Mouse (Mus musculus) lung, embryonic 14.5 days (tissue): Measurements from ENCODE around the gene Ctbp2. TPM values are rescaled to one million over a fixed set of nuclear protein-coding genes. Genes with fewer than 3 reads are reported as not detected.

Experiments used
- ATAC-seq: fragments of 200-750 bp; cut with Nextera tagmentation; 2 replicates; pipeline ENCODE4 v1.8.0; 2017; ENCODE audit warnings: mild to moderate bottlenecking, moderate TSS enrichment, moderate library complexity; ENCODE audit not compliant: insufficient read depth
- DNase-seq: peaks from one replicate; pipeline ENCODE4 v3.0.0-alpha.2; 2015
- H3K27ac ChIP-seq: fragments of 300-500 bp; sonication (generic); 2 replicates; pipeline ENCODE4 v1.5.1; 2014; ENCODE audit warnings: low read depth, mild to moderate bottlenecking, moderate library complexity
- H3K27me3 ChIP-seq: fragments of 300-500 bp; sonication (generic); 2 replicates; pipeline ENCODE4 v1.6.1; 2014; ENCODE audit warnings: low read length, control low read depth; ENCODE audit not compliant: insufficient read depth
- H3K36me3 ChIP-seq: fragments of 300-500 bp; sonication (generic); 2 replicates; pipeline ENCODE4 v1.6.1; 2014; ENCODE audit warnings: control low read depth; ENCODE audit not compliant: insufficient read depth
- H3K4me1 ChIP-seq: fragments of 300-500 bp; sonication (generic); 2 replicates; pipeline ENCODE4 v1.6.1; 2014; ENCODE audit warnings: antibody characterized with exemption, control low read depth; ENCODE audit not compliant: insufficient read depth
- H3K4me2 ChIP-seq: fragments of 300-500 bp; sonication (generic); 2 replicates; pipeline ENCODE4 v1.6.1; 2014; ENCODE audit warnings: mild to moderate bottlenecking
- H3K4me3 ChIP-seq: fragments of 300-500 bp; sonication (generic); 2 replicates; pipeline ENCODE4 v1.5.1; 2014; ENCODE audit warnings: low read depth, low read length
- H3K9ac ChIP-seq: fragments of 300-500 bp; sonication (generic); 2 replicates; pipeline ENCODE4 v1.6.1; 2014
- H3K9me3 ChIP-seq: fragments of 300-500 bp; sonication (generic); 2 replicates; pipeline ENCODE4 v1.6.1; 2016; ENCODE audit warnings: low read depth, low read length, control low read depth
- CTCF ChIP-seq: IDR thresholded peaks from 2 replicates; pipeline ENCODE4 v1.5.1; 2016; ENCODE audit warnings: antibody characterized with exemption, low read depth
- WGBS: fragments of 180-500 bp; shearing (Covaris S2); extraction: QIAGEN DNeasy Blood & Tissue Kit; methylation state at CpG from one replicate; pipeline ENCODE4 v1.1.7; 2014; 5-methylcytosine and 5-hydroxymethylcytosine counted together
- polyA plus RNA-seq: library from polyadenylated mRNA; unstranded; fragments of >200 nt; fragmentation: Nextera tagmentation; extraction: Ambion mirVana; gene quantifications from 2 replicates; pipeline ENCODE4 v1.2.1, GENCODE M21; 2014

Gene Ctbp2
- polyA plus RNA-seq, 1 experiment from 2014 or later, result 124 TPM

DNA sequence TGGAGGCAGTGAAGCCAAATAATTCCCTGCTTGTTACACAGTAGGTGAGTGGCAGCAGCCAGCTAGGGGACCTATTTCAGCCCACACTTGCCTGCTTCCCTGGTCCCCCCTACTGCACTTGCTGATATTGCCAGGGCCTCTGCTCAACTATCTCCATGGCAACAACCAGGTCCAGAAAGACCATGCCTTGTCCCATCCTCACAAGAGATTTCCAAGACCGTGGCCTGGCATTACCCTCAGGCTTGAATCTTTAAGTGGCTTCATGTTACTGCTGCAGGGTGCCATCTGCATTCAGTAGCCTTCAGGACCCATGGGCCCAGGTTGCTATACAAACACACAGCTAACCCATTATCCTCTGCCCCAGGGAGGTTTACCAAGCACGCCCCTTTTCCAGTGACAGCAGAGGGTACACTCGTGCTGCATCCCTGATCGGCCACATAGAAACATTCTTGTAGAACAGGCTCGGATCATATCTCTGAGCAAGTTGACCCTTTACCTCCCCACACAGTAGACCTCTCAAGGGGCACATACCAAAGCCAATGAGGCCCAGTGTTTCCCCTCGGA, 129.4 kb downstream of the Ctbp2 start:
- ATAC-seq (no peak), DNase-seq (no peak)
- H3K27ac ChIP-seq, result no peak overlapping the region
- no peaks in the 10 kb centered on the region for H3K4me1 ChIP-seq
- 67% methylated on average over 6 of the region's 6 CpGs for WGBS
- peaks cover 95% of the 10 kb centered on the region for H3K36me3 ChIP-seq
- no peak for TF ChIP-seq CTCF
- no peaks in the 10 kb centered on the region for H3K27me3 ChIP-seq
- no peak overlapping the region for H3K4me3 ChIP-seq
- H3K9me3 ChIP-seq, result no peaks in the 10 kb centered on the region
- no peak overlapping the region for H3K4me2 ChIP-seq
- no peak overlapping the region for H3K9ac ChIP-seq

DNA sequence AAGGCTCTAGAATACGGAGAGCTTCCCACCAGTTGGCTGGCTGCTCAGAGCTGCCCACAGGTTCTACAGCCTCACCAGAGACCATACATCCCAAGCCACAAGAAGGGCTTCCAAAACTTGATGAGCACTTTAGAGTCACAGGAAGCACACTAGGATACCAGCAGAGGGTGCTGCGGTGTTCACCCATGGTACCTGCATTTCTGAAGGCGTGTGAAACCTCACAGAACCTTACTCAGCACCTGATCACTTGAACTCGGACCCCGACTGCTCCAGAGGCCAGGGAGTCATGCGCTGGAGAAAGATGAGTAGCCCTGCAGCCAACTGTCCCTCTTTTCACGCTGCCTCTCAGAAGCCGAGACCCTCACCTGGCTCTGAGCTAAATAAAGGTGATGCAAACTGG, 130.0 kb downstream of the Ctbp2 start:
- Histone ChIP-seq H3K4me1 (no peaks in the 10 kb centered on the region), H3K27me3 (no peaks in the 10 kb centered on the region), H3K4me3 (no peak overlapping the region), H3K27ac (no peak overlapping the region), H3K9ac (no peak overlapping the region), H3K9me3 (no peaks in the 10 kb centered on the region), H3K36me3 (peaks cover 95% of the 10 kb centered on the region), H3K4me2 (no peak overlapping the region)
- WGBS, result 89% methylated on average over 8 of the region's 8 CpGs
- peak; percentile 29 for TF ChIP-seq CTCF
- DNase-seq, result no peak
- ATAC-seq, result no peak

GRCm38 (mm10) chr7:132992967-132993615, 131.1 kb downstream of the Ctbp2 start:
- no peak overlapping the region for H3K9ac ChIP-seq
- H3K36me3 ChIP-seq, result peaks cover 95% of the 10 kb centered on the region
- ATAC-seq (no peak), DNase-seq (no peak)
- H3K27ac ChIP-seq, result no peak overlapping the region
- no peak for TF ChIP-seq CTCF
- H3K27me3 ChIP-seq, result no peaks in the 10 kb centered on the region
- no peak overlapping the region for H3K4me3 ChIP-seq
- H3K9me3 ChIP-seq, result no peaks in the 10 kb centered on the region
- WGBS, result 89% methylated on average over 9 of the region's 9 CpGs
- no peaks in the 10 kb centered on the region for H3K4me1 ChIP-seq
- no peak overlapping the region for H3K4me2 ChIP-seq

DNA sequence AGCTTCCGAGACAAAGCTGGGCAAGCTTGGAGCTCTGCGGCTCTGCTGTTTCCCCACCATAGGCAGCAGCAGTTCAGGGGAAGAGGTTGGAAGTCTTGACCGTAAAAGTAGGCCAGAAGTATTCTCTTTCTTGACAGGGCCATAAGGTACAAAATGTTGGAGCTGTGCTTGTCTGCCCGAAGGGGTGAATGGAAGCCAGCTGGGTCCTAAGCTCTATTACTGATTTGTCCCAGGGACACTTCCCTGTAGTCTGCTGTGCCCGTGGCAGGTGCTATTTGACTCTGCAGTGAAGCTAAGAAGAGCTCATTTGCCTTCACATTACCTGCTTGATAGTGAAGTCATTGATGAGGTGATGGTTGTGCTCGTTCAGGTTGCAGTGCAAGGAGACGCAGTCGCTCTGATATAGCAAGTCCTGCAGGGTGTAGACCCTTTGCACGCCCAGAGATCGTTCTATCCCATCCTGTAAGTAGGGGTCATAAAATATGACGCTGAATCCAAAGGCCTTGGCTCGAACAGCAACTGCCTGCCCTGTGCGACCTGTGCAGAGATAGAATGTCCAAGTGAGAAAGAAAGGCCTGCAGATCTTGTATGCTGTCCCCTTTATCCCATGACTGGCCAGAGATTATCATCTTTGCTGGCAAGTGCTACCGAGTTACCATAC, 132.8 kb downstream of the Ctbp2 start:
- Histone ChIP-seq H3K4me2 (no peak overlapping the region), H3K4me1 (no peaks in the 10 kb centered on the region), H3K4me3 (no peak overlapping the region), H3K36me3 (peaks cover 88% of the 10 kb centered on the region), H3K9ac (no peak overlapping the region), H3K9me3 (no peaks in the 10 kb centered on the region), H3K27me3 (no peaks in the 10 kb centered on the region), H3K27ac (no peak overlapping the region)
- no peak for TF ChIP-seq CTCF
- WGBS, result 90% methylated on average over 14 of the region's 14 CpGs
- ATAC-seq (no peak), DNase-seq (no peak)

DNA sequence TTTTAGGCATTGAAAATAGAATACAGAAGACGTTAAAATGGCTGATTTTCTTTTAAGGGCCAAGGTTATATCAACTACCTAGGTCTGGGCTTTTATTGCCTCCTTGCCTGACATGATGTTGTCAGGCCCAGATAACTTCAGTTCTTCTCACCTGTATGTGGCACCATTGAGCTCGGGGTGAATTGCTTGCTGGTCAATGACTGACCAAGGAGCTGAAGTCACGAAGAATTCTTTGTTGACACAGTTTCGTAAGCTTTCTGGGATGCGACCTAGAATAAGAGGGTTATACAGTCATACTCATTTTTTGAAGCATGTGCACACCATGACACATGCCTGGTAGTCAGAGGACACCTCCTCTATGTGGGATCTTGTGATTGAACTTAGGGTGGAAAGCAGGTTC, 134.3 kb downstream of the Ctbp2 start:
- H3K27ac ChIP-seq, result no peak overlapping the region
- peaks cover 86% of the 10 kb centered on the region for H3K36me3 ChIP-seq
- H3K4me3 ChIP-seq, result no peak overlapping the region
- no peak for ATAC-seq
- H3K4me2 ChIP-seq, result no peak overlapping the region
- no peak for TF ChIP-seq CTCF
- no peak for DNase-seq
- no peaks in the 10 kb centered on the region for H3K4me1 ChIP-seq
- WGBS, result 76% methylated on average over 5 of the region's 5 CpGs
- no peaks in the 10 kb centered on the region for H3K9me3 ChIP-seq
- no peaks in the 10 kb centered on the region for H3K27me3 ChIP-seq
- H3K9ac ChIP-seq, result no peak overlapping the region

DNA sequence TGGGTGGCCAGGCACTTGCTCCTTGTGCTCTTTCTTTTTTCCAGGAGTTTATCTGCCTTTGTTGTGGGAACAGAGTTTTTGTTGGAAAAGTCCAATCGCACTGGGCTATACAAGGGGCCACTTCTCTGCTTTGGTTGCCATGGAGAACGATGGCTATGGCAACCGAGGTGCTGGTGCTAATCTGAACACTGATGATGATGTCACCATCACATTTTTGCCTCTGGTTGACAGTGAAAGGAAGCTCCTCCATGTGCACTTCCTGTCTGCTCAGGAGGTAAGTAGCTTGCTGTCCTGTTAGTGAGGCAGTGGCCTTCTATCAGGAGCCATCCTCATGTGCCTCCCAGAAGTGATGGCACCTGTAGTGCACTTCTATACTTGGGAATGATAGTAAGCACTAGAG, 141.5 kb downstream of the Ctbp2 start:
- Histone ChIP-seq H3K36me3 (peaks cover 56% of the 10 kb centered on the region), H3K4me1 (no peaks in the 10 kb centered on the region), H3K9me3 (no peaks in the 10 kb centered on the region), H3K4me3 (no peak overlapping the region), H3K9ac (no peak overlapping the region), H3K4me2 (no peak overlapping the region), H3K27me3 (no peaks in the 10 kb centered on the region), H3K27ac (no peak overlapping the region)
- ATAC-seq, result peak; percentile 24; the same call in 1 of the 2 replicates
- DNase-seq, result no peak
- 58% methylated on average over 3 of the region's 3 CpGs for WGBS
- no peak for TF ChIP-seq CTCF

- Histone ChIP-seq H3K9ac (no peak overlapping the region), H3K27me3 (no peaks in the 10 kb centered on the region), H3K9me3 (no peaks in the 10 kb centered on the region), H3K4me3 (no peak overlapping the region), H3K4me1 (no peaks in the 10 kb centered on the region), H3K4me2 (no peak overlapping the region), H3K36me3 (peaks cover 52% of the 10 kb centered on the region), H3K27ac (no peak overlapping the region)
- no peak for TF ChIP-seq CTCF
- DNase-seq (no peak), ATAC-seq (no peak)
- 99% methylated on average over 2 of the region's 2 CpGs for WGBS
Observed at GRCm38 (mm10) chr7:132977981-132978380, 146.2 kb downstream of the Ctbp2 start.
